Mouse (Mus musculus): ENCODE measurements around the gene Psmc5.

- no peak for TF ChIP-seq POLR2A (IDR thresholded peaks at IDR 0.05; ENCODE audit: insufficient read depth, low read depth, low read length)
- TF ChIP-seq CTCF (IDR thresholded peaks at IDR 0.05; ENCODE audit: insufficient read depth, low read depth, low read length) = no peak
Measured at GRCm38 (mm10) chr11:106271794-106272643, 16.1 kb downstream of the Psmc5 start.

All from olfactory bulb, adult 2 months (tissue).